Mouse (Mus musculus) hindlimb bud, embryonic 11.5 days (tissue): ENCODE results near the gene Nav2.

ENCODE experiments used
- DNase-seq: peaks from one replicate; pipeline ENCODE4 v3.0.0-alpha.2; 2012; ENCODE audit warnings: low read depth, low spot score; ENCODE audit errors: extremely low spot score

Gene Nav2

DNA sequence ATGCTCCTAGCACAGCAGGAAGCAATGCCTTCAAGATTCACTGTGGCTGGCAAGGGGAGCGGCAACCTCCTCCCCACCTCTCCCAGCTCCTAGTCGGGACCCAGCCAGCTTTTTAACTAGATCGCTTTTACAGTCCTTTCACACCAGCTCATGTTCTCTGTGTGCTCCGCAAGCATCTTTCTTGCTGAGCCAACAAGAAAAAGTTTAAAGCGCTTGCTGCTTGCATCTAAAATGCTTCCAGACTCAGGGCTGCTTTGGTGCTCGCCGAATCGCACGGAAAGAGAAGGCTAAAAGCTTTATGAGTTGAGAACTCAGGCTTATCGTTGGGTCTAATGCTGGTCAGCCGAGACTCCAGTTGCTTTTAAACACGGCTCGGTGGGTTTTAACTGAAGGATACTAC lies 510.3 kb downstream of the Nav2 start:
- no peak for DNase-seq

DNA sequence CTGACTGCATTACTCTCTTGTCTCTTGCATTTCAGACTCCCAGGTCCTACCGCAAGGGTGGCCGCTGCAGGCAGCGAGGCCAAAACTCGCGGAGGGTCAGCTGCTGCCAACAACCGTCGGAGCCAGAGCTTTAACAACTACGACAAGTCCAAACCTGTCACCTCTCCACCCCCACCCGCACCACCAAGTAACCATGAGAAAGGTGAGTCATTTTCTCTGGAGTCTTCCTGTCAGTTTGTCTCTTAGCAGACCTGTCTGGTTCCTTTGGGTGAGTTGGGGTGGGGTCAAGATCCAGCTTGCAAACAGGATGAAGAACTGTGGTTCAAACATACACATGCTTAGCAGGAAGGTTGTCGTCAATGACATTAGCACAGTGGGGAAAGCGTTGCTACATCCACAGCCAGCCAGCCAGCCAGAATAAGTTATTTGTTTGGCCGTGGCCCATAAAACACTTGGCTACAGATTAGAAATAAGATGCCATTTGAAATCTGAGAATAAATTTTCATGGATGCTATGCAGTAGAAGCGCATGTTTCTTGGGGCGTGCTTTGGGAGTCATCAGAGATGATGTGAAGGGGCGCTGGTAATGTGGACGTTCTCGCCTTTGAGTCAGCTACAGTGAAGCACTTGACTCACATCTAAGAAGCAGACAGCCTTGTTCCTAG lies 511.8 kb downstream of the Nav2 start:
- no peak for DNase-seq

DNA sequence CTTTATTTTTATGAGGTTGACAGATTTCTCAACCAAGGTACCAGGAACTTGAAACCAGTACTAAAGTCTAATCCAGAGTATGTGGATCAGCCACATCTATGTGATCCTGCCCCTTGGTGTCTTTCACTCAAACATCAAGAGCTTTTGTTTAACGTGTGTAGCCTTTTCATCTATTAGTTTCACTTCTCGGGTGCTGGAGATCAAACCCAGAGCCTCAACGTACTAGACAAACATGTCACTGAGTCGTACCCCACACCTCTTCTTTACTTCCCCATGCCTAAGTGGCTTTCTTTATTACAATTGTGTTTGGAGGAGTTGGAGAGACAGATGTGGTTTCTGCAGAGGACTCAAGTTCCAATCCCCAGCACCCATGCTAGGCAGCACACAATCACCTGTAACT lies 512.7 kb downstream of the Nav2 start:
- no peak for DNase-seq

DNA sequence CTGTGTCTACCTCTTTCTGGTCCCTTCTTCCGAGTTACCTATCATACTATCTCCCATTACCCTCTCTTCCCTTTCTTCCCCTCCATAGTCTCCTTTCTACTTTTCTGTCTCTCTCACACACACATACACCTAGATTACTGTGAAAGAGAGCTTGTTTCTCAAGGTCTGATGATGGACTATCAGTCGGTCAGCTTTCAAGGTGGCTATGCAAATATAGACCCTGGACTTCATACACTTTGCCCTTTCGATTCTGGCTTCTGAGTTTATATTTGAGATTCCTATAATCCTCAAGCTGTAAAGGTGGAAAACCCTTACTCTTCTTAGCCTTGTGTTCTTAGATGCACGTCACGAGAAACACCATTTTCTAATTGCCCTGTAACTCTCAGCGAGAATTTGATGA lies 515.4 kb downstream of the Nav2 start:
- no peak for DNase-seq

DNA sequence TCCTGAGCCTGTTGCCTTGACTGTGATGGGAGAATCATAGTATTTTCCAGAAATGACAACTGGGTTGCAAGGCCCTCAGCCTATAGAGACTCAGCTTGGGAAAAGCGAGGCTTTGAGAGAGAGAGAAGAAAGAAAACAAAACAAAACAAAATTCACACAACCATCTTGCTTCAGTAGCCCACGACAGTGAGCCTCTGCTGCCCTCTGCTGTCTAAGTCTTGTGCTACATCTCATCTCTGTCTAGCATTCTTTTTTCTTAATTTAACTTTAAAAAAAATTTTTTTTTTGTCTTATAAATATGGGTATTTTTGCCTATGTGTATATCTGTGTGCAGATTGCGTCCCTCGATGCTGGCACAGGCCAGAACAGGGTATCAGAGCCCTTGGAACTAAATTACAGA lies 517.5 kb downstream of the Nav2 start:
- DNase-seq, result no peak

DNA sequence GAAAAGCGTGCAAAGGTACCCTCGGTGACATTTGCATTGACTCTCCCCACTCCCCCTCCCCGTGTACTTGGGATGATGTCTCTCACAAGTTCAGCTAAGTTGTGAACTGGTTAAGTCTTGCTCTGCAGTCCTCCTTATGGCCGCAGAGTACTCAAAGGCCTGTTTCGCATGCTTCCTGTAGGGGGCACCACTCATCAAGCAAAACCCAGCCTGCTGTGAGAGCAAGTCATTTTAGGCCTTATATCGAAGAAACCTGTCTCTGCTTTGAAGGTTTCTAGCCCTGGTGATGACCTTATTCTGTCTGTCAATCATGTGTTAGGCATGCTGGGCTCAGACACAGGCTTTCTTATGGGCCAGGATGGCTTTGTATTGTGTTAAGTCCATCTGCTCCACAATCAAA lies 519.3 kb downstream of the Nav2 start:
- DNase-seq, result no peak

DNA sequence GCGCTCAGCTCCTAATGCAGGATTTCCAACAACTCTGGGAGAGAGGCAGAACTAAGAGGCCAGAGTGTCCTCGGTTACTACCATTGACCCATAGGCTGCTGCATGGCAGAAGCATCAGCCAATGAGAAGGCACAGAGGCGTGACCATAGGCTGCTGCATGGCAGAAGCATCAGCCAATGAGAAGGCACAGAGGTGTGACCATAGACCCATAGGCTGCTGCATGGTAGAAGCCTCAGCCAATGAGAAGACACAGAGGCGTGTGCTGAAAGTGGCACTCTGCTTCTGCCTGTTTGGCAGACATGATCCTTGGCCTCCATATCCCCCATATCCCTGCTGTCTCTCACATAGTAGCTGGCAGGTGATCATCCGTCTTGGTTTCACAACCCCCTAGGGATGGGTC lies 520.4 kb downstream of the Nav2 start:
- DNase-seq, result no peak

DNA sequence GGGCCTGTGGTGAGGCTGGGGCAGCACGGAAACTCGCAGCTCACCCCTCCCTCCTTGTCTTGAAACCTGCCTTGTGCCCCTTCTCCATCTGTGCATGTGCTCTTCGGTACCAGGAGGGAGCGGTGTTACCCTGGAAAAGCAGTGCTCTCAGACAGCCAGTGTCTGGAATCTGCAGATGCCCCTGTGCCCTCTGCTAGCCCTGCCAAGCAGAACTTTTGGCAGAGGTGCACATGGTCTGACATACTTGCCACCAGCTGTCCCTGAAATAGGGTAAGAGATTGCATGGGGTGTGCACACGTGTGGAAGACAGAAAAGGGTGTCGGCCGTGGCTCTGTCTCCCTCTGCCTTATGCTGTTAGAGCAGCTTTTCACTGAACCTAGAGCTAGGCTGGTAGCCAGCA lies 522.3 kb downstream of the Nav2 start:
- no peak for DNase-seq

DNA sequence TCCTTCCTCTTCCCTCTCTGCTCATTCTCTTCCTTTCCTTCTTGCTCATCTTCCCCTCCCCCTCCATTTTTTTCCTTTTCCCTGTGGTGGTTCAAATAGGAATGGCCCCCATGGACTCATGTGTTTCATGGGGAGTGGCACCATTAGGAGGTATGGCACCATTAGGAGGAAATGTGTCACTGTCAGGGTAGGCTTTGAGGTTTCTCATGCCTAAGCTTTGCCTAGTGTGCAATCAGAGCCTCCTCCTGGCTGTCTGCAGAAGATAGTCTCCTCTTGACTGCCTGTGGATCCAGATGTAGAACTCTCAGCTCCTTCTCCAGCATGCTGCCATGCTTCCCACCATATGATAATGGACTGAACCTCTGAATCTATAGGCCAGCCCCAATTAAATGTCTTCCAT lies 525.4 kb downstream of the Nav2 start:
- no peak for DNase-seq

DNA sequence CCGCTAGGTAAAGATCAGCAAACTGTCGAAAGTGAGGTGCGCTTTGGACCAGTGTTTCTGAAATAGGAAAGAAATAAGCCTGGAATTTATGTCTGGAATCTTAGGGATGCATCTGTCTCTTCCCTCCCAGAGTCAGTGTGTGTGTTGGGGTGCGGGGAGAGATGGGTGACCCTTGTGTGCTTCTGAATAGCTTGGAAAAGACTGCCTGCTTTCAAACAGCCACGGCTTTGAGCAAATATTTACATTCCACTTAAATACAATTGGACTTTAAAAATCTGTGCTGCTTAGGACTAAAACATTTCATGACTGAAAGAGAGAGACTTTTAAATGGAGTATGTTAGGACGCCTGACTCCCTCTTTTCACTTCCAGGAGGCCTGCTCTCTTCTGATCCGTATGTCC lies 528.0 kb downstream of the Nav2 start:
- no peak for DNase-seq

DNA sequence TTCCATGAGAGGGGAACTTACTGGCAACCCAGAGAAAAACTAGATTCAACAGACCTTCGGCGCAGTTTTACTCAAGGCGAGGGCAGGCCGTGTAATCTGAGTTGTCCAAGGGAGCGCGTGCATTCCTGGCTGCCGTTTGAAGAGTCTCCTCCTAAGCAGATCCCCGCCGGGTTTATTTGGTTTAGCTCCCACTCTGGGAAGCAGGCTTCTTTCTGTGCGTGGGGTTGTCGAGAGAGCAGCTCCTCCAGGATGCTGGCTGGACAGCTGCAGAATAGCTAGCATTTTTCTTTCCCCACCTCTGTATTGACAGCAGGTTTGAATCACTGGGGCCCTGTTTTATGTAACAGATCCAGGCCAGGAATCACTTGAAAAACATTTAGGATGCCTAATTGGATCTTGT lies 529.4 kb downstream of the Nav2 start:
- DNase-seq, result no peak

DNA sequence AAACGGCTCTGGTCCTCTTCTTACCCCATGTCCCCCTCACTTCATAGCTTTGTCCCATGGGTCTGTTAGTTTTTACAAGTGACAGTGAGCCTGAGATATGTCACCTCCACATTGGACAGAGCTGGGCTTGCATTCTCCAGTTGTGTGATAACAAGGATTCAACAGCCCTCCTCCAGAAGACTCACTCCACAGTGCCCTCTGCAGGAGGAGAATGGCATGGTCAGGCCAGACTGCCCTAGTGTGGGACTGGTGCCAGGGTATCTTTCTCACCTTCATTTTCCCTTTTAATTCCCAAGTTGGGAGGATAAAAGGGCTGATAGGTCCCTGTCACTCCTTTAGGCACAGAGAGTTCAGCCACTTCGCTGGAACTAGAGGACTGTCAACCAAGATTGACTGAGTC lies 530.6 kb downstream of the Nav2 start:
- no peak for DNase-seq

DNA sequence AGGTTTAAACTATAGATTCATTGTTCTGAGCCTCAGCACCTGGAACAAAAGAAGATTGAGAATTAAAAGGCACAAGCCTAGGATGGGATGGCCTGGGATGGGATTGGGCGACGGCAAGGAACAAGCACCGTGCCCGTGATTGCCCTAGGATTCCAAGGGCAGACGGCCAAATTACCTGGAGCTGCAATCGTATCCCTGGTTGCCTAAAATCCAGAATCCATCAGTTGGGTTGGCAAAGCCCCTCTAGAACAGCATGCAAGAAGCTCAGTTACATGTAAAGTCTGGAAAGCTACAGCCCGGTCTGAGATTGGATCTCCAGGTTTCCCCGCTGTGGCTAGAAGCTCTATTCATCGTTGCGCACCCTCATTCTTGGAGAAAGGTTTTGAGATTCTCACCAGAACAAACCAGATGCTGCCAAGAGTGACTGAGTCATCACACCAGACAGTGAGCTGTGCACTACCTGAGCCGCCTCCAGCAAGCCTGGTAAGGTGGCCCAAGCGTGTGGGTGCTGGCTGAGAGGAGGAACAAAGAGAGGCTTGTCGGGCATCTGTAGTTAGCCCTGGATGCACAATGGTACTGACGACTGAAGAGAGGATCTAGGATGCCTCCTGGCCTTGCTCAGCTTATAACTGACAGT lies 531.9 kb downstream of the Nav2 start:
- no peak for DNase-seq

DNA sequence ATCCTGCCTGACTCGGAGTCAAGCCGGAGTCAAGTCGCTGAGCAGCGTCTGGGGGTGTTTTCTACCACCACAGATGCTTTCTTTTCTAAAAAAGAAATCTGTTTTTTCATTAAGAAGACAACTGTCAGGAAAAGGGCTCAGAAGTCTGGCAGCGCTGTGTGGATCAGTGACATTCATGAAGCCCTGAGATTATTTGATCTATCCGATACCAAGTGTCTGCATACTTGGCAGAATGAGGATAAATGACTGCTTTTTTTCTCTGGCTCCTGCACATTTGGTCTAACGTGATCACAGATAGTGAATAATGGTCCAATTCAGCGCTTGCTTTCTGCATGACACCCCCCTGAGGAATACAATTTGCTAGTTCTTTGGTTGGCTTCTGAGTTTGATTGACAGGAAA lies 533.7 kb downstream of the Nav2 start:
- DNase-seq, result no peak

DNA sequence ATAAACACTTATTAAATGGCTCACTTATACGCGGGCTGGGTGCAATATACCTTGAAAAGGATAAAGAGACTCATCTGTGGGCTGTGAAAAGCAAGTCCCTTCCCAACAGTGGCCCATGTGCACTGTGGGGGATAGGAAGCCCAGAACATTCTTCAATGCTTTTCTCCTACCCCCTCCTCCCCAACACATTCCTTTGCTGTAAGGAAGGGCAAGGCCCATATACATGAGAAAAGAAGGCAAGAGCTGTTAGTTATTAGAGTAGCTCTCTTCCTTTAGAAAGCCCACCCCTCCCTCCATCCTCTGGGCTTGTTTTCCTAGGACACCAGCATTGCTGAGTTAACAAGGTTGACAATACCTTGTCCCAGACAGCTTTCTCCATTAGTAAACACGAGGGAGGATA lies 540.1 kb downstream of the Nav2 start:
- no peak for DNase-seq

DNA sequence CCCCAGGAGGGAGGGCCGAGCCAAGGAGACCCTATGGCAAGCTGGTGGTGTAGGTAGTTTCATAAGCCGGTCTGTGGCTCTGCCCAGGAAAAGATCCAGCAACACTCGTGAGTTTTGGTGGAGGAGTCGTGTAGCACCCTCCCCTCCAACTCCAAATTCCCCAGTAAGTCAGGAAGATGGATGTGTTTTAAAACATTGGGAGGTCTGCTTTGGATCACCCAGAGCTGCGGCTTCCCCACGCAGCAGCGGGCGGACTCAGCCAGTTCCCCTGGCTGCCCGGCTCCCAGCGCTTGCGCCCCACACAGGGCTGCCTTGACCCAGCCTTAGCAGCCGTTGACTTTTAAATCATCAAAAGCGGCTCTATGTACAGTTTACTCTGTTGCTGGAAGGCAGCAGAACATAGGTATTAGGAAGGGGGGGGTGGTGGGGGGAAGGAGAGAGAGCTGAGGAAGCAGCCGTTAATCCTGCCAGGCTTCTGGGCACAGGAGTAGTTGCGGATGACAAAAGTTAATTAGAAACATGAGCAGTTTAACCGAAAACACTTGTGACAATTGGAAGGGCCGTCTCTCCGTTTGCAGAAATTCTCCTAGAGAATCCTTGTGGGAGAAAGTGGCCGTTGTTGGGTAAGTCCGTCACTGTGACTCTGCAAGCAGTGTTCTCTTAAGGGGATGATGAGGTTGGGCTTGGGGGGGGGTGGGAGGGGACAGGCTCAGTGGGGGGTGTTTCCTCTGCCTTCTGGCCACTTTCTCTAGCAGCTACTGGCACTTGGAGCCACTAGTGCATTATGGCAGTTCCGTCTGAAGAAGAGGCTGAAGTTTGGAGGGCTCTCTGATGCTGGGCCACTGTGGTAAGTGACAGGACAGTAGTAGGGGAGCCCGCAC lies 542.0 kb downstream of the Nav2 start:
- no peak for DNase-seq

DNA sequence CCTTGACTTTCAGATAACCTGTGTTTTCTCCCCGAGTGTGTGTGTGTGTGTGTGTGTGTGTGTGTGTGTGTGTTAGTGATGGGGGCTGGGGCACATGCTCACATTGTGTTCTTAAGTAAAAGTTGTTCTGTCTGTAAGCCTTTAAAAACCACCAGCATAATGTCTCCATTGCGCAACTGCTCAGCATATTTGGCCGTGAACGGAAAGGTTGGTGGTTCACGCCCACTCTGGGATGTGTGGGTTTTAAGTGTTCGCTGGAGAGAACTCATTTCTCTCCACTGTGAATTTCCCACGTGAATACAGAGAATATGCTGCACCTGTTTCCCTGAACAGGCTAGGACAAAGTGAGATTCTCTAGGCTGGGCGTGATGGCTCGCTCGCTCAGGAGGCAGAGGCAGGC lies 542.7 kb downstream of the Nav2 start:
- DNase-seq, result no peak

DNA sequence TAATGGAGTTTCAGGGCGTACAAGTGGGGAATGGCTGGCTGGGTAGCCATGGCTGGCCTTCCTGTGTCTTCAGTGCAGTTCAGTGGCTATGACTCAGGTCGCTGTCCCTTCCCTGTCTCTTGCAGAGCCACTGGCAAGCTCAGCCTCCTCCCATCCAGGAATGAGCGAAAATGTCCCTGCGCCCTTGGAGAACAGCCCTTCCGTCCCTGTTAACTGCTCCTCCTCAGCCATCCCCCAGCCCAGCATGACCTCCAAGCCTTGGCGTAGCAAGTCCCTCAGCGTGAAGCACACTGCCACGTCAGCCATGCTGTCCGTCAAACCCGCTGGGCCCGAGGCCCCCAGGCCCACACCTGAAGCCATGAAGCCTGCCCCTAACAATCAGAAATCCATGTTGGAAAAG lies 543.8 kb downstream of the Nav2 start:
- no peak for DNase-seq

DNA sequence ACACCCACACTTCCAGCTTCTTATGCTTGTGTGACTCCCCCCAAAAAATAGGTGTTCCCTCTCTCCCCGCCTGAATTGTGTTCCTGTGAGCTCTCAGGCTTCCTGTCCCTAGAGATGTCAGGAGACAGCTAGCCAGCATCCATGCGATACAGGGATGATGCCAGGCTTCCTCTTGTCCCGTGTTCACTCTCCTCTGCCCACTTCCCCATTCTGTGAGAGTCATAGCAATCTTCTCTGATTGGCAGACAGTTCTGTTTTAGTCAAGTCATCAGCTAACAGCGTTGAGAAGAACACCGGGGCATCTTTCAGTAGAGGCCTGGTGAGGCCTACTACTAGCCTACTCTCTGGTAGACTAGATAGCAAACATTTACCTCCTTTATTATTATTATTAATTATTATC lies 546.1 kb downstream of the Nav2 start:
- DNase-seq, result no peak

DNA sequence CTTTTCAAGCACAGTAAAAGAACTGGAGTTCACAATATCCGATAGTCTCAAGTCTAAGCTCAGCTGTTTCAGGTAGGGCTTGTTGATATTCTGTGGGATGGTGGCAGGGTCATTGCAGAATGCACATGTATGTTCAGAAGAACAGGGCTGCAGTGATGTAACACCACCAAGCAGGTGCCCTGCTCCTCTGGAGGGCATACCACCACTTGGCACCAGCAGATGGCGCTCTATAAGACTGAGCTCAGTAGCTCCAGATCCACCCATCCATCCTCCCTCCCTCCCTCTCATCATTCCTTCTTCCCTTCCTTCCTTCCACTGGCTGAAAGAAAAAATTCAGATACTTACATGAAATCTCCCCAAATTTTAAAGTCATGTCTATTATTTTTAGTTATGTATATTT lies 547.6 kb downstream of the Nav2 start:
- no peak for DNase-seq

DNA sequence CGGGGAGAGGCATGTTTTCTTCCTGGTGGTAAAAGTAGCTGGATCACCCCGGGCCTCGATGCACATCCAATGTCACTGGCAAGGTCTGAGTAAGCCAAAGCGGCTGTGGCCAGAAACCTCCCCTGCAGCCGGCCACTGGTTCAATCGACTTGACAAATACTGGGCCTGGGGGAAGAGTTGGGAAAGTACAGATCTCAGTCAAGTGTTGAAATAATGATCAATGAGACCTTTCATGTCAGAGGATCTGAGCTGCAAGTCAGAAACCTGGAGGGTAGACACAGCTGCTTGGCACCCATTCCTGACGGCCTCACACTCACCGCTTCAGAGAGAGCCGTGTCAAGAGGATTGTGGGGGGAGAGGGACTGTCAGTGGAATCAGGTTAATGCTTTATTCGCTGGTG lies 548.9 kb downstream of the Nav2 start:
- no peak for DNase-seq

DNA sequence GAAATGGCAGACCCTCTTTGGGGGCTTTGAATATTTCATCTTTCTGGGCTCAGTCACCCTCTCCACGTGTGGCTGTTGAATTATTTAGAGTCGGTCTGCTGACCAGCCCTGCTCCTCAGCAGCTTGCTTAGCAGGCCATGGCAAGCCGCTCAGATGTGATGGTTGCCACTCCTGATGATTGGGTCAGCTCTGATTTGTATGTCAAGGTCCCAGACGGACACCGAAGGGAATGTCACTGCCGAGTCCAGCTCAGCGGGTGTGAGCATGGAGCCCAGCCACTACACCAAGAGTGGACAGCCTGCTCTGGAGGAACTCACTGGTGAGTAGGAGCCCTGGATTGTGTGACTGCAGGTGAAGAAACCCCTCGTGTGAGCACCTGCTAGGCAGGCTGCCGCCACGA lies 549.4 kb downstream of the Nav2 start:
- no peak for DNase-seq
